In genomic region chr5:41554312-41554711, GRCm38 (mm10) we compare ENCODE assay signal across 32 mouse cellular contexts.
"Had no signal": no experiment of that assay in that cellular context is flagged by ENCODE, and none has a peak within 500 bp of the region (broad histone marks: within the 10 kb centered on the region; RNA-seq: fewer than 3 reads in every experiment).

No protein-coding gene starts in this region.

- H3K27me3 ChIP-seq: limb, embryonic 12.5 days; limb, embryonic 13.5 days; limb, embryonic 15.5 days; liver, embryonic 12.5 days; liver, embryonic 13.5 days; liver, embryonic 15.5 days; lung, embryonic 15.5 days; megakaryocyte, embryonic 14.5 days; midbrain, embryonic 12.5 days; midbrain, embryonic 13.5 days; midbrain, embryonic 15.5 days; neural tube, embryonic 12.5 days had no signal

- H3K9me3 ChIP-seq: limb, embryonic 10.5 days; limb, embryonic 12.5 days; limb, embryonic 13.5 days; limb, embryonic 15.5 days; liver, embryonic 12.5 days; liver, embryonic 13.5 days; liver, embryonic 15.5 days; lung, embryonic 15.5 days; midbrain, embryonic 10.5 days; midbrain, embryonic 12.5 days; midbrain, embryonic 13.5 days; midbrain, embryonic 15.5 days; neural tube, embryonic 12.5 days had no signal

- H3K9ac ChIP-seq: limb, embryonic 12.5 days; limb, embryonic 13.5 days; limb, embryonic 15.5 days; liver, embryonic 12.5 days; liver, embryonic 13.5 days; liver, embryonic 14.5 days; liver, embryonic 15.5 days; liver, postnatal 0 days; lung, embryonic 14.5 days; lung, embryonic 15.5 days; midbrain, embryonic 12.5 days; midbrain, embryonic 13.5 days; midbrain, embryonic 15.5 days; neural tube, embryonic 12.5 days had no signal

- H3K27ac ChIP-seq: limb, embryonic 10.5 days; limb, embryonic 12.5 days; limb, embryonic 13.5 days; limb, embryonic 15.5 days; liver, embryonic 12.5 days; liver, embryonic 13.5 days; liver, embryonic 14.5 days; liver, embryonic 15.5 days; lung, embryonic 15.5 days; macrophage; midbrain, embryonic 10.5 days; midbrain, embryonic 12.5 days; midbrain, embryonic 13.5 days; midbrain, embryonic 15.5 days; neural tube, embryonic 12.5 days had no signal

- DNase-seq: left cerebral cortex, postnatal 4 days; liver; liver, embryonic 13.5 days; liver, postnatal 0 days; lung, adult 18-20 months; lung, adult 2 months; lung, embryonic 14.5 days; lung, postnatal 10 days; lung, postnatal 14 days; lung, postnatal 36 days; lung, postnatal 4 days; midbrain, embryonic 14.5 days had no signal

- H3K4me1 ChIP-seq: limb, embryonic 10.5 days; limb, embryonic 12.5 days; liver, embryonic 12.5 days; liver, embryonic 13.5 days; liver, embryonic 15.5 days; lung, embryonic 15.5 days; megakaryocyte, embryonic 14.5 days; midbrain, embryonic 10.5 days; midbrain, embryonic 12.5 days; midbrain, embryonic 13.5 days; midbrain, embryonic 15.5 days; neural tube, embryonic 12.5 days had no signal

- H3K4me3 ChIP-seq: limb, embryonic 10.5 days; limb, embryonic 12.5 days; limb, embryonic 13.5 days; limb, embryonic 15.5 days; liver, embryonic 12.5 days; liver, embryonic 13.5 days; liver, embryonic 15.5 days; lung, embryonic 15.5 days; megakaryocyte, embryonic 14.5 days; midbrain, embryonic 10.5 days; midbrain, embryonic 12.5 days; midbrain, embryonic 13.5 days; midbrain, embryonic 15.5 days; myocyte; neural tube, embryonic 12.5 days had no signal

- H3K36me3 ChIP-seq: limb, embryonic 10.5 days; limb, embryonic 12.5 days; limb, embryonic 13.5 days; limb, embryonic 15.5 days; liver, embryonic 12.5 days; liver, embryonic 13.5 days; liver, embryonic 15.5 days; lung, embryonic 15.5 days; midbrain, embryonic 10.5 days; midbrain, embryonic 12.5 days; midbrain, embryonic 13.5 days; midbrain, embryonic 15.5 days; neural tube, embryonic 12.5 days had no signal

- ATAC-seq: liver, embryonic 12.5 days; liver, postnatal 0 days; lung, postnatal 0 days; midbrain, embryonic 13.5 days; midbrain, embryonic 15.5 days; midbrain, embryonic 16.5 days had no signal

- H3K4me2 ChIP-seq: limb, embryonic 12.5 days; limb, embryonic 13.5 days; limb, embryonic 15.5 days; liver, embryonic 11.5 days; liver, embryonic 12.5 days; liver, embryonic 13.5 days; liver, embryonic 15.5 days; lung, embryonic 14.5 days; lung, embryonic 15.5 days; midbrain, embryonic 11.5 days; midbrain, embryonic 12.5 days; midbrain, embryonic 13.5 days; midbrain, embryonic 15.5 days; neural tube, embryonic 12.5 days had no signal
